Mouse (Mus musculus): ENCODE data around the gene Nrgn. TPM values are rescaled to one million over a fixed set of nuclear protein-coding genes. Genes with fewer than 3 reads are reported as not detected.

Gene Nrgn
- polyA plus RNA-seq (2015; fragmentation: Nextera tagmentation; extraction: Ambion mirVana), result 10.0 and 11.3 TPM in 2 replicates

- peak; percentile 89 for ATAC-seq (ENCODE audit: low read depth)
- peaks cover 85% of the 10 kb centered on the region for H3K27me3 ChIP-seq
- H3K36me3 ChIP-seq, result no peaks in the 10 kb centered on the region
- H3K27ac ChIP-seq (replicated peaks), result no peak within 1 kb of the TSS
- peaks cover 9% of the 10 kb centered on the region for H3K4me1 ChIP-seq (replicated peaks)
- no peaks in the 10 kb centered on the region for H3K9me3 ChIP-seq
- peak within 1 kb of the TSS; percentile 86 for H3K4me2 ChIP-seq
- WGBS, result 5% methylated on average over 31 of the region's 31 CpGs
- peak within 1 kb of the TSS; percentile 64 for H3K9ac ChIP-seq
- H3K4me3 ChIP-seq, result peak within 1 kb of the TSS; percentile 43
Observed at GRCm38 (mm10) chr9:37552536-37553293, at the start of gene Nrgn. Nrgn (minus strand) TSS chr9:37552904.

GRCm38 (mm10) chr9:37600538-37601205 lies 48.0 kb upstream of the Nrgn start:
- H3K9me3 ChIP-seq, result no peaks in the 10 kb centered on the region
- H3K4me3 ChIP-seq, result no peak overlapping the region
- H3K4me1 ChIP-seq (replicated peaks), result no peaks in the 10 kb centered on the region
- no peak overlapping the region for H3K4me2 ChIP-seq
- no peak overlapping the region for H3K27ac ChIP-seq (replicated peaks)
- 92% methylated on average over 2 of the region's 2 CpGs for WGBS
- H3K36me3 ChIP-seq, result no peaks in the 10 kb centered on the region
- no peaks in the 10 kb centered on the region for H3K27me3 ChIP-seq
- no peak overlapping the region for H3K9ac ChIP-seq
- no peak for ATAC-seq (ENCODE audit: low read depth)

GRCm38 (mm10) chr9:37598637-37599036 lies 45.9 kb upstream of the Nrgn start:
- Histone ChIP-seq H3K27ac (replicated peaks) (no peak overlapping the region), H3K36me3 (no peaks in the 10 kb centered on the region), H3K27me3 (no peaks in the 10 kb centered on the region), H3K4me2 (no peak overlapping the region), H3K9ac (no peak overlapping the region), H3K4me1 (replicated peaks) (no peaks in the 10 kb centered on the region), H3K9me3 (no peaks in the 10 kb centered on the region), H3K4me3 (no peak overlapping the region)
- no peak for ATAC-seq (ENCODE audit: low read depth)
- 92% methylated on average over 2 of the region's 2 CpGs for WGBS

GRCm38 (mm10) chr9:37595570-37595969 lies 42.9 kb upstream of the Nrgn start:
- 79% methylated on average over 1 of the region's 1 CpGs for WGBS
- Histone ChIP-seq H3K4me1 (replicated peaks) (no peaks in the 10 kb centered on the region), H3K9ac (no peak overlapping the region), H3K9me3 (peaks cover 4% of the 10 kb centered on the region; the same call in 1 of the 2 replicates), H3K27ac (replicated peaks) (no peak overlapping the region), H3K4me2 (no peak overlapping the region), H3K4me3 (no peak overlapping the region), H3K27me3 (no peaks in the 10 kb centered on the region), H3K36me3 (no peaks in the 10 kb centered on the region)
- ATAC-seq (ENCODE audit: low read depth), result no peak

GRCm38 (mm10) chr9:37593690-37594089 lies 41.0 kb upstream of the Nrgn start:
- no peak overlapping the region for H3K4me2 ChIP-seq
- no peak for ATAC-seq (ENCODE audit: low read depth)
- peaks cover 4% of the 10 kb centered on the region; the same call in 1 of the 2 replicates for H3K9me3 ChIP-seq
- no peaks in the 10 kb centered on the region for H3K36me3 ChIP-seq
- H3K9ac ChIP-seq, result no peak overlapping the region
- H3K4me3 ChIP-seq, result no peak overlapping the region
- 93% methylated on average over 3 of the region's 3 CpGs for WGBS
- H3K4me1 ChIP-seq (replicated peaks), result no peaks in the 10 kb centered on the region
- H3K27me3 ChIP-seq, result no peaks in the 10 kb centered on the region
- no peak overlapping the region for H3K27ac ChIP-seq (replicated peaks)

GRCm38 (mm10) chr9:37592633-37593032 lies 39.9 kb upstream of the Nrgn start:
- 59% methylated on average over 6 of the region's 6 CpGs for WGBS
- Histone ChIP-seq H3K4me3 (no peak overlapping the region), H3K4me1 (replicated peaks) (no peaks in the 10 kb centered on the region), H3K9ac (no peak overlapping the region), H3K4me2 (no peak overlapping the region), H3K27me3 (no peaks in the 10 kb centered on the region), H3K36me3 (no peaks in the 10 kb centered on the region), H3K9me3 (peaks cover 6% of the 10 kb centered on the region; the same call in 1 of the 2 replicates), H3K27ac (replicated peaks) (no peak overlapping the region)
- no peak for ATAC-seq (ENCODE audit: low read depth)

GRCm38 (mm10) chr9:37592025-37592424 lies 39.3 kb upstream of the Nrgn start:
- Histone ChIP-seq H3K4me1 (replicated peaks) (no peaks in the 10 kb centered on the region), H3K4me2 (no peak overlapping the region), H3K9ac (no peak overlapping the region), H3K4me3 (no peak overlapping the region), H3K9me3 (peaks cover 6% of the 10 kb centered on the region; the same call in 1 of the 2 replicates), H3K27me3 (no peaks in the 10 kb centered on the region), H3K27ac (replicated peaks) (no peak overlapping the region), H3K36me3 (no peaks in the 10 kb centered on the region)
- no peak for ATAC-seq (ENCODE audit: low read depth)
- 83% methylated on average over 2 of the region's 2 CpGs for WGBS

- H3K9me3 ChIP-seq, result peaks cover 6% of the 10 kb centered on the region; the same call in 1 of the 2 replicates
- no peaks in the 10 kb centered on the region; the same call in 1 of the 2 replicates for H3K4me1 ChIP-seq (replicated peaks)
- H3K27me3 ChIP-seq, result no peaks in the 10 kb centered on the region
- no peak overlapping the region for H3K9ac ChIP-seq
- H3K36me3 ChIP-seq, result no peaks in the 10 kb centered on the region
- no peak overlapping the region for H3K4me3 ChIP-seq
- H3K27ac ChIP-seq (replicated peaks), result no peak overlapping the region
- no peak overlapping the region for H3K4me2 ChIP-seq
- ATAC-seq (ENCODE audit: low read depth), result no peak
- WGBS, result 84% methylated on average over 4 of the region's 4 CpGs
Observed at GRCm38 (mm10) chr9:37590381-37590780, 37.7 kb upstream of the Nrgn start.

GRCm38 (mm10) chr9:37586718-37587117 lies 34.0 kb upstream of the Nrgn start:
- Histone ChIP-seq H3K27ac (replicated peaks) (no peak overlapping the region), H3K4me2 (no peak overlapping the region), H3K4me1 (replicated peaks) (no peaks in the 10 kb centered on the region; the same call in 1 of the 2 replicates), H3K9ac (no peak overlapping the region), H3K36me3 (no peaks in the 10 kb centered on the region), H3K9me3 (peaks cover 6% of the 10 kb centered on the region; the same call in 1 of the 2 replicates), H3K27me3 (no peaks in the 10 kb centered on the region), H3K4me3 (no peak overlapping the region)
- WGBS, result 75% methylated on average over 4 of the region's 4 CpGs
- no peak for ATAC-seq (ENCODE audit: low read depth)

DNA sequence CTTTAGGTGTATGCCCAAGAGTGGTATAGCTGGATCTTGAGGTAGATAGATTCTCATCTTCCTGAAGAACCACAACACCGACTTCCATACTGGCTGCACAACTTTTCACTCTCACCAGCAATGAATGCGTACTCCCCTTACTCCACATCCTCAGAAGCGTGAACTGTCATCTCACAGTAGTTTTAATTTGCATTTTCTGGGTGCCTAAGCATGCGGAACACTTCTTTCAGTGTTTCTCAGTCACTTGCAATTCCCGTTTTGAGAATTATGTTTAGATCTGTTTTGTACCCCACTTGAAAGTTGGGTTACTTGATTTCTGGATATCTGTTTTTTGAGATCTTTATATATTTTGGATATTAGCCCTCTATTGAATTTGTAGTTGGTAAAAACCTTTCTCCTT lies 30.9 kb upstream of the Nrgn start:
- WGBS, result 84% methylated on average over 5 of the region's 5 CpGs
- H3K4me1 ChIP-seq (replicated peaks), result no peaks in the 10 kb centered on the region; the same call in 1 of the 2 replicates

DNA sequence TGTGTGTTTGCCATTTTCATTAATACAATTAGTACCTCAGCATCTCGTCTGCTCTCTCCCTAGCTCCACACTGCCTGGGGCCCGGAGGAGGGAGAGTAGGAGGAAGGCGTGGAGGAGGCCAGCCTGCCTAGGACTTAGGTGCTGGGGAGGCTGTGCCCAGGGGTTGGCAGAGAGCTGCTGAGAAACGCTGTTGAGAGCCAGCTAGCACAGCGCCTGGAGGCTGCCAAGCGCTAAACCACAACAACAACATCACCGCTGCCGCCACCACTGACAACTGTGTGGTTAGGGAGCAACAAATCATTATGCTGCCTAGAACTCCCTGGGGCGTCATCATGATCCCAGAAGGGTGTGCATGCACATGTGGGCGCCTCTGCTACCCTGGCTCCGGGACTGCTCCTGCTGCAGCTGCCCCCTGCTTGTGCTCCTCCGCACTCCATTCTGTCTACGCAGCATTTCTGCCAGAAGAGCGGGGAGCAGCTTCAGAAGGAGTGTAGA lies 23.8 kb upstream of the Nrgn start:
- ATAC-seq (ENCODE audit: low read depth), result peak; percentile 89
- Histone ChIP-seq H3K27ac (replicated peaks) (peak overlapping the region; percentile 74), H3K36me3 (no peaks in the 10 kb centered on the region), H3K9me3 (no peaks in the 10 kb centered on the region), H3K27me3 (no peaks in the 10 kb centered on the region), H3K4me3 (peak overlapping the region; percentile 22), H3K4me1 (replicated peaks) (peaks cover 15% of the 10 kb centered on the region), H3K4me2 (peak overlapping the region; percentile 51), H3K9ac (peak overlapping the region; percentile 57)
- 15% methylated on average over 14 of the region's 14 CpGs for WGBS

More for the DNA sequence above, 30.9 kb upstream of the Nrgn start:
- Histone ChIP-seq H3K27ac (replicated peaks) (no peak overlapping the region), H3K4me2 (no peak overlapping the region), H3K9me3 (0 out of 2 replicates have a peak, but pooled peaks cover 2% of the 10 kb centered on the region), H3K4me3 (no peak overlapping the region), H3K9ac (no peak overlapping the region), H3K36me3 (no peaks in the 10 kb centered on the region), H3K27me3 (no peaks in the 10 kb centered on the region)
- no peak for ATAC-seq (ENCODE audit: low read depth)

GRCm38 (mm10) chr9:37572204-37572876 lies 19.6 kb upstream of the Nrgn start:
- no peak overlapping the region for H3K9ac ChIP-seq
- H3K27me3 ChIP-seq, result no peaks in the 10 kb centered on the region
- no peaks in the 10 kb centered on the region for H3K36me3 ChIP-seq
- no peak overlapping the region for H3K4me3 ChIP-seq
- 66% methylated on average over 3 of the region's 3 CpGs for WGBS
- H3K4me2 ChIP-seq, result no peak overlapping the region
- H3K27ac ChIP-seq (replicated peaks), result no peak overlapping the region
- H3K9me3 ChIP-seq, result no peaks in the 10 kb centered on the region
- ATAC-seq (ENCODE audit: low read depth), result no peak
- peaks cover 29% of the 10 kb centered on the region for H3K4me1 ChIP-seq (replicated peaks)
